Mouse (Mus musculus) CH12.LX (cell line): ENCODE results near the gene 9430015G10Rik.

Source experiments
- EP300 ChIP-seq: IDR thresholded peaks from 2 replicates; pipeline ENCODE4 v1.6.1; 2011; ENCODE audit warnings: low read length, improper control_type of control experiment
- ETS1 ChIP-seq: conservative IDR thresholded peaks from 2 replicates; pipeline ENCODE4 v1.6.1; 2012; ENCODE audit warnings: low read depth, mild to moderate bottlenecking, inconsistent platforms, low read length, improper control_type of control experiment, moderate library complexity
- TCF12 ChIP-seq: IDR thresholded peaks from 2 replicates; pipeline ENCODE4 v1.6.1; 2014; ENCODE audit warnings: low read depth, mild to moderate bottlenecking, inconsistent platforms, low read length, improper control_type of control experiment
- UBTF ChIP-seq: IDR thresholded peaks from 2 replicates; pipeline ENCODE4 v1.6.1; 2012; ENCODE audit warnings: low read depth, mild to moderate bottlenecking, inconsistent platforms, low read length, improper control_type of control experiment, moderate library complexity
- USF1 ChIP-seq: IDR thresholded peaks from 2 replicates; pipeline ENCODE4 v1.6.1; 2014; ENCODE audit warnings: low read depth, mild to moderate bottlenecking, inconsistent platforms, low read length, improper control_type of control experiment

GRCm38 (mm10) chr4:156101481-156101903 lies 8.3 kb upstream of the 9430015G10Rik start:
- TF ChIP-seq USF1 (no peak), UBTF (no peak), EP300 (peak; percentile 64), TCF12 (no peak), ETS1 (0 out of 2 replicates have a peak, but pooled peaks have one; percentile 25)
